Mouse (Mus musculus): ENCODE results near the gene Pitx1. TPM values are rescaled to one million over a fixed set of nuclear protein-coding genes. Genes with fewer than 3 reads are reported as not detected.

Pitx1 gene
- total RNA-seq (2023) = not detected

GRCm38 (mm10) chr13:55836142-55836625 lies at the start of gene Pitx1:
Pitx1 (minus strand) TSS chr13:55836192.

DNA sequence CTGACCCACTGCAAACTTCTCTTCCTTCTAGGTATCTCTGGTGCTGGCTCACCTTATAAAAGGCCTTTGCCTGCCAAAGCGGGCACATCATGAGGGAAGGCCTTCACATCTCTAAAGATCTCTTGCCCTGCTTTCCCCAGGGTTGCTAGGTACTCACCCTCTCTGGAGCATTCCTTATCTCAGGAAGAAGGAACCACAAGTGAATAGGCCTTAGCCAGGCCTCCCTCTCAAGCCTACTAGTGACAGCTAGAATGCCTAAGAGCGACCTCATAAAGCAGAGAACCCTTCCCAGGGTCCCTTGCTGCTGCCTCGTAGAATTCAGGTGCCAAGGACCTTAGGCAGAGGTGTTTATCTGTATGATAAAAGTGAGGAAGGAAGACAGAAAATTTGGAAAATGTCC lies 51.7 kb downstream of the Pitx1 start, which contains the start of gene Catsper3:
Gene Catsper3 (plus strand): TSS at position 301 of the 400 bp plus-strand sequence.

Other genes starting within 250 kb of the Pitx1 start
- 39.6 TPM for gene B4galt7, start 236.3 kb downstream of the Pitx1 start, total RNA-seq (2023)
- gene Caml, start 213.2 kb downstream of the Pitx1 start, total RNA-seq (2023) = 18.8 TPM
- gene Ddx46, start 201.2 kb downstream of the Pitx1 start, total RNA-seq (2023) = 96.0 TPM
- 23.6 TPM for gene B230219D22Rik, start 143.1 kb downstream of the Pitx1 start, total RNA-seq (2023)
- gene Txndc15, start 121.5 kb downstream of the Pitx1 start, total RNA-seq (2023) = 28.5 TPM
- gene Pcbd2, start 108.8 kb downstream of the Pitx1 start, total RNA-seq (2023) = 21.5 TPM
- gene Catsper3, start 51.6 kb downstream of the Pitx1 start, total RNA-seq (2023) = not detected